8 mouse cellular contexts compared by ENCODE assay signal in the genomic region with DNA sequence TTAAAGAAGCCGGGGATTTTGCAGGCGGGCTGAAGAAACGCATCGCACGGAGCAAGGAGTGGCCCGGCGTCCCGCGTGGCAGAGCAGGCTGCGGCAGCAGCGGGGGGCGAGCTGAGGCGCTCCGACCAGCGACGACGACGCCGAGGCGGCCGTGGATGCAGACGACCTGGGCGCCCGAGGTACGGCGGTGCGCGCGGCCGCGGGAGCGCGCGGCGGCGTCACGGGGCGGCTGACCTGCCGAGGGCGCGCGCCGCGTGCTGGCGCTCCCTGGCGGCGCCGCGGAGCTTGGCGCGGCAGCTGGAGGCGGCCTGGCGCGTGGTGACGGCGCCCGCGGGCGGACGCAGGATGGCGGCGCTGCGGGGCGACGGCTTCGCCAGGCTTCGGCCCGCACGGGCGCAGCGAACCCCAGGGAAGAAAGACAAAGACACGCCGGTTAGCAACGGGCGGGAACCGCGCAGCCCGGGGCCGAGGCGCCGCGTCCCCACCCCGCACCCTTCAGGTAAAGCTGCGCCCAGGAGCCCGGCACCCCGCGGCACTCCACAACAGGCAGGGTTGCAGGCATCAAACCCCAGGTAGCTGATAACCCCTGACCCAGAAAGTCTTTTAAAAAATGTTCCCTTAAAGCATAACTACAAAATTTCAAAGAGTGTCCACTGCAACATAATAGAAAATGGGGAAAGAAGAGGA.
DNase-seq lines count a peak whose midpoint lies in the region; ATAC-seq and TF ChIP-seq lines count a peak whose summit lies in the region.

No protein-coding gene starts in this region.

- TF ChIP-seq CTCF in bone marrow macrophage, adult 2 months (IDR thresholded peaks at IDR 0.05; ENCODE audit: low read depth, low read length), result no peak
- peak; percentile 28; the same call in 1 of the 2 replicates for TF ChIP-seq CTCF in embryonic fibroblast, embryonic 13.5 days (IDR thresholded peaks at IDR 0.05; ENCODE audit: borderline replicate concordance, insufficient read depth, low read length)
- peak; percentile 54 for TF ChIP-seq CTCF in liver, adult 2 months (IDR thresholded peaks at IDR 0.05; ENCODE audit: low read depth, low read length)

- H3K4me3 ChIP-seq in bone marrow macrophage, adult 2 months (ENCODE audit: insufficient read depth, low read length), result peak overlapping the region; percentile 71
- H3K4me3 ChIP-seq in embryonic fibroblast, embryonic 13.5 days (ENCODE audit: insufficient read depth, low read length), result peak overlapping the region; percentile 66
- peak overlapping the region; percentile 72 for H3K4me3 ChIP-seq in heart, embryonic 10.5 days
- peak overlapping the region; percentile 69 for H3K4me3 ChIP-seq in kidney, embryonic 15.5 days (replicated peaks)
- H3K4me3 ChIP-seq in liver, adult 2 months (ENCODE audit: insufficient read depth, low read depth, low read length), result peak overlapping the region; percentile 86
- H3K4me3 ChIP-seq in stomach, embryonic 15.5 days (replicated peaks), result peak overlapping the region; percentile 62

- H3K4me2 ChIP-seq in kidney, embryonic 15.5 days, result peak overlapping the region; percentile 95
- peak overlapping the region; percentile 87 for H3K4me2 ChIP-seq in stomach, embryonic 15.5 days

- no peak overlapping the region for H3K27ac ChIP-seq in bone marrow macrophage, adult 2 months (ENCODE audit: insufficient read depth, low read depth, low read length)
- H3K27ac ChIP-seq in embryonic fibroblast, embryonic 13.5 days (ENCODE audit: insufficient read depth, low read length), result no peak overlapping the region
- peak overlapping the region; percentile 85 for H3K27ac ChIP-seq in heart, embryonic 10.5 days
- H3K27ac ChIP-seq in kidney, embryonic 15.5 days, result no peak overlapping the region
- no peak overlapping the region for H3K27ac ChIP-seq in liver, adult 2 months (replicated peaks; ENCODE audit: insufficient read depth, low read depth, low read length)
- H3K27ac ChIP-seq in stomach, embryonic 15.5 days, result no peak overlapping the region

- no peaks in the 10 kb centered on the region for H3K79me2 ChIP-seq in liver, adult 2 months (ENCODE audit: control insufficient read depth, insufficient read depth, low read length)

- peak; percentile 83 for DNase-seq in A20 (ENCODE audit: low read depth, low spot score)
- DNase-seq in heart, embryonic 10.5 days (ENCODE audit: low spot score), result peak; percentile 76
- peak; percentile 16 for DNase-seq in liver, adult 2 months (ENCODE audit: extremely low read depth, low read depth, low spot score)
- peak; percentile 1 to 34 for DNase-seq in natural killer cell, adult 2 months (ENCODE audit: low spot score in 2 of 2)

- no peak for TF ChIP-seq POLR2A in bone marrow macrophage, adult 2 months (IDR thresholded peaks at IDR 0.05; ENCODE audit: borderline replicate concordance, low read depth, low read length)
- no peak for TF ChIP-seq POLR2A in embryonic fibroblast, embryonic 13.5 days (IDR thresholded peaks at IDR 0.05; ENCODE audit: low read depth, low read length)
- no peak for TF ChIP-seq POLR2A in liver, adult 2 months (IDR thresholded peaks at IDR 0.05; ENCODE audit: extremely low read depth, insufficient read depth, low read length)

- peaks cover 6% of the 10 kb centered on the region; the same call in 1 of the 2 replicates for H3K27me3 ChIP-seq in heart, embryonic 10.5 days (ENCODE audit: insufficient read depth, poor library complexity, severe bottlenecking)
- no peaks in the 10 kb centered on the region for H3K27me3 ChIP-seq in kidney, embryonic 15.5 days
- no peaks in the 10 kb centered on the region for H3K27me3 ChIP-seq in liver, adult 2 months (ENCODE audit: control insufficient read depth, insufficient read depth, low read length)
- no peaks in the 10 kb centered on the region for H3K27me3 ChIP-seq in stomach, embryonic 15.5 days (replicated peaks)

- 2% methylated on average over 87 of the region's 87 CpGs for WGBS in heart, embryonic 10.5 days
- WGBS in kidney, embryonic 15.5 days, result under 1% methylated on average over 80 of the region's 87 CpGs
- 2% methylated on average over 86 of the region's 87 CpGs for WGBS in liver, adult 2 months
- WGBS in stomach, embryonic 15.5 days, result 0% methylated on average over 72 of the region's 87 CpGs

- H3K4me1 ChIP-seq in bone marrow macrophage, adult 2 months (ENCODE audit: control insufficient read depth, insufficient read depth, low read length), result peaks cover 6% of the 10 kb centered on the region
- no peaks in the 10 kb centered on the region; the same call in 1 of the 2 replicates for H3K4me1 ChIP-seq in embryonic fibroblast, embryonic 13.5 days (ENCODE audit: control insufficient read depth, insufficient read depth, low read length)
- no peaks in the 10 kb centered on the region for H3K4me1 ChIP-seq in heart, embryonic 10.5 days
- 0 out of 2 replicates have a peak, but pooled peaks cover 4% of the 10 kb centered on the region for H3K4me1 ChIP-seq in kidney, embryonic 15.5 days
- H3K4me1 ChIP-seq in liver, adult 2 months (ENCODE audit: control insufficient read depth, insufficient read depth, low read length), result no peaks in the 10 kb centered on the region
- H3K4me1 ChIP-seq in stomach, embryonic 15.5 days, result no peaks in the 10 kb centered on the region

- H3K9ac ChIP-seq in kidney, embryonic 15.5 days, result peak overlapping the region; percentile 58
- peak overlapping the region; percentile 86 for H3K9ac ChIP-seq in liver, adult 2 months (ENCODE audit: low read depth, low read length)
- peak overlapping the region; percentile 48 for H3K9ac ChIP-seq in stomach, embryonic 15.5 days

- no peaks in the 10 kb centered on the region for H3K9me3 ChIP-seq in heart, embryonic 10.5 days
- H3K9me3 ChIP-seq in kidney, embryonic 15.5 days (replicated peaks), result no peaks in the 10 kb centered on the region
- H3K9me3 ChIP-seq in stomach, embryonic 15.5 days, result no peaks in the 10 kb centered on the region

- peak; percentile 95 for ATAC-seq in kidney, embryonic 15.5 days (replicated peaks; ENCODE audit: low FRiP score)
- ATAC-seq in stomach, embryonic 15.5 days (ENCODE audit: insufficient read depth, low FRiP score, low read depth), result peak; percentile 93

- H3K36me3 ChIP-seq in heart, embryonic 10.5 days, result no peaks in the 10 kb centered on the region
- H3K36me3 ChIP-seq in kidney, embryonic 15.5 days, result 0 out of 2 replicates have a peak, but pooled peaks cover 4% of the 10 kb centered on the region
- peaks cover 3% of the 10 kb centered on the region; the same call in 1 of the 2 replicates for H3K36me3 ChIP-seq in liver, adult 2 months (ENCODE audit: control insufficient read depth, insufficient read depth, low read length)
- H3K36me3 ChIP-seq in stomach, embryonic 15.5 days, result no peaks in the 10 kb centered on the region

Comparison
In these comparisons a context has a peak if more than half of its experiments do, and no peak if none do; other contexts are left out.
1. DNase-seq: peak in every context shown above with its lines; median percentile 83 in A20; 76 in heart, embryonic 10.5 days; 18 in natural killer cell, adult 2 months; 16 in liver, adult 2 months.